Mouse (Mus musculus): ENCODE measurements at regions not wholly inside any gene's neighbourhood (a gene's known extent, or its start where the extent isn't known, plus 50 kb on each side); places are given as distances from the start of the nearest gene placed in this dataset.
"Not testable (repeated sequence)": the region's sequence is repeated elsewhere in the genome, so short reads cannot be mapped to it uniquely, and the experiment has no call there.

- DNase-seq, result no peak
Measured at GRCm38 (mm10) chr1:184197272-184197671, 163.2 kb upstream of the 1700056E22Rik start.

DNA sequence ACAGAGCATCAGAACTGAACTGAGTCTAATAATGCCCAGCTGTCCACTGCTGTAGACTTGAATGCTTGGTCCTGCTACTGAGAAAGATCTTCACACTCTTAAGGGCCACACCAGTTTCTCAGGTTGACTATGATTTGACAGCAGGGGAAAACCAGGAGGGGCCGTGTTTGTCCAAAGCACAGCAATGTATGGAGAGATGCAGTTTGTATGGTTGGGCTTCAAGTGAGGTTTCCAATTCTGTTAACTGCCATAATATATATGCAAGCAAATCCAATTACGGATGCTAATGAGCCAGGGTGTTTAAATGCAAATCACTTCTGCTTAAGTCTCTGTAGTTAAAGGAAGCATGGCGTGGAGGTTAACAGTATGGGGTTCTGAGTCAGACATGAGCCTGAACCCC is 157.2 kb upstream of the 1700056E22Rik start:
- DNase-seq, result no peak

DNA sequence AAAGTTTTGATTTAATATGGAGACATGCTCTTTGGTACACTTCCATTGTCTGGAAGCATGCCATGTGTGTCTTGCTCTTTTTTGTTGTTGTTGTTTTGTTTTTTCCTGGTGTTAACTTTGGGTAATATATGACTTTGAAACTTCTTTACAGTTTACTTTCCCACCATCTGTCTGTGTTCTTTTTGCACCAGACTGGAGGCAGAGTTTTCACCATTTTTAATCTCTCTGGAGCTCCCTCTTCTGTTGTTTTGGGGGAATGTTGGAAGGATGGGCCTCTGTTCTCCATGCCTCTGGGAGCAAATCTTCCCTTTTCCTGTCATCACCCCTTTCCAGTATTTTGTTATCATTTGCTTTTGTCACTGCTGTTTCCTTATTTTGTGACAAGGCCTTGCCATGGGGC is 153.5 kb upstream of the 1700056E22Rik start:
- DNase-seq, result peak; percentile 43

DNA sequence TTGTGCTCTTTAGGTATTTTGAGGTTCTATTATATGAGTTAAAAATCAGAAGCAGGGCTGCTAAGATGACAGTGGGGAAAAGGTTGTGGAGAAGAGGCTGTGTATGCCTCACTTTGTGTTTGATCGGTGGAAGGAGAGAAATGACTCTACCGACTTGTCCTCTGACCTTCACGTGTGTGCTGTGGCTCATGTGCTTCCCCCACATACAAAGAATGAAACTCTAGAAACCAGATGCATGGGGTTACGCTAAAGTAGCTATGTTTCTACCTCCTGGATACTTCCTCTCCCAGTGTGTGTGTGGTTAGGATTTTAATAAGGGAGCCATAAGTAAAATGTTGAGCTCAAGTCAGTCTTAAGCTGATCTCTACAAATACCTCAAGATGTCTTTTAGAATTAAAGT is 148.1 kb upstream of the 1700056E22Rik start:
- no peak for DNase-seq

- not testable (repeated sequence) for DNase-seq
Measured at GRCm38 (mm10) chr1:184174416-184174815, 140.3 kb upstream of the 1700056E22Rik start.

DNA sequence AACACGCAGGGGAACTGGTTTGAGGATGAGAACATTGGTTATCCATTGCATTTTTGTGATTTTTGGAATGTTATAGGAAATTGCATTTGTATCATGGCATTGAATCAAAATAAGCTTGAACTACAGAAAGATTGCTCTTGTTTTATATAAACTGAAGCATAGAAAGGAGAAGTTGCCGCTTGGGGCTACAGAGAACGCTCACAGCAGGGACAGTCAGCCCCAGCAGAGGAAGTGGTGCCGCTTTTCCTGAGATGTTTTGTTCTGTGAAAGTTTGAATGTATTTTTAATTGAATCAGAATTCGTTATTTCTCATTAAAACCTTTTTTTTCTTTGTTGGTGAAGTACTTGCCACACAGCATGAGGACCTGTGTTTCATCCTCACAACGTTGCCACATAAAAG is 139.6 kb upstream of the 1700056E22Rik start:
- DNase-seq, result peak; percentile 30

DNA sequence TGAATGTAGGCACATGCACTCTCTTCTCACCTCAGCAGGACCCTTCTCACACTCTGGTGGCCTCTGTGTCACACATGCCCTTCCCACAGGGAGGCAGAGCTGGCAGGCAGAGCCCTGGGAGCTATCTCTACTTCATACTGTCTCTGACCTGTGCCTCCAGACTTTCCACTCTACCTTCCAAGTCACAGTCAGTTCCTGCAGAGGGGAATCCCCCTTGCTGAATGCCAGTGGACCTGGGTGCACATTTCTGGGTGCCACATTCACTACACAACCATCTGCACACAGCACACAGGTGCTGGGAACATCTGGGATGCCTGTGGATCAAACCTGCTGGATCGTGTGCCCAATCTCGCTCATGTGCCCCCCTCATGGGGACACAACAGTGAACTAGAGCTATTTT is 138.9 kb upstream of the 1700056E22Rik start:
- DNase-seq, result no peak

DNA sequence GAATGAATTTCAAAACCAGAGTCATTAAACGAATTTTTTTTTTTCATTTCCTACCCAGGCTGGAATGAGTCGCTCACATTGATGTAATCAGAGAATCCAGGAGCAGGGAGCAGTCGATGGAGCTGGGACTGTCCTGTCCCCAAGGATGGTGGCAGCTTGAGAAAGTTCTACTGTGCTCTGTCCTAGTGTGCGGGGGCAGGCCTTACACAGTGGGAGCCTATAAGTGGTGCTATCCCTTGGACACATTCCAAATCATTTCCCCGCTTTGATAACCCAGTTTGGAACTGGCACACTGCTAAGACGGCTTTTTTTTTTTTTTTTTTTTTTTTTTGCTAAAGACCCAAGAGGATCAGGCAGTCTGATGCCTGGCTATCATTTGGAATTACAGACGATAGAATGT is 137.5 kb upstream of the 1700056E22Rik start:
- no peak for DNase-seq

GRCm38 (mm10) chr1:184170926-184171325 is 136.8 kb upstream of the 1700056E22Rik start:
- DNase-seq, result no peak

GRCm38 (mm10) chr1:184169967-184170366 is 135.9 kb upstream of the 1700056E22Rik start:
- DNase-seq, result no peak

DNA sequence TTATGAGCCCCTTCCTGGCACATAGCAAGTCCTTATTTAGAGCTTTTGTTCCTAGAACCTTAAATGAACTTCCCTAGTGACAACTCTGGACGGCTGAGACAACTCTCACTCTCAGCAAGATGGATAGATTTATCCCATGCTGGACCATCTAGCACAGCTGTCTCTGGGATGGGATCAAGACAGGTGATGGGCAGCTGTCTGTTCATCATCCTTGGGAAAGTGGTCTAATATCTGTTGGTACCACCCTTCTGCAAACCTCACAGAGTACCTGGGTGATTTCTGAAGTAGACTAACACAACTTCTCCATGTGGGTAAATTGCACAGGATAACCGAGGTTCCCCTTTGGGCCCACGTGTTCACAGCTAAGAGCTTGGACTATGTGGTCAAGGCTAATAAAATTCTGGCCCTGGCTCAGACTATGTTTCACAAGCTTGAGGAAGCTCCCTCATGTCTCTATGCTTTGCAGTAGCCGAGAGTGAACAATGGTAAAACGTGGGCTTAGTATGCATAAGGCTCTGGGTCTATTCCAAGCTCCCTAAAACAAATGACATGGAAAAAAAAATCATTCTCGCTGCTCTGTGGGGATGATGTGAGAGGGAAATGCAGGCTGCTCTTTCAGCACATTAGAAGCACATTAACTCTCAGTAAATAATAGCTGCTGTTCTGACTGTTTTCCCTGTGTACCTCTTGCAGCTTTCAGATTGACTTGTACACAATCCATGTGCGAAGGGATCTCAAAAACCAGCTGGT is 135.1 kb upstream of the 1700056E22Rik start:
- DNase-seq, result no peak

DNA sequence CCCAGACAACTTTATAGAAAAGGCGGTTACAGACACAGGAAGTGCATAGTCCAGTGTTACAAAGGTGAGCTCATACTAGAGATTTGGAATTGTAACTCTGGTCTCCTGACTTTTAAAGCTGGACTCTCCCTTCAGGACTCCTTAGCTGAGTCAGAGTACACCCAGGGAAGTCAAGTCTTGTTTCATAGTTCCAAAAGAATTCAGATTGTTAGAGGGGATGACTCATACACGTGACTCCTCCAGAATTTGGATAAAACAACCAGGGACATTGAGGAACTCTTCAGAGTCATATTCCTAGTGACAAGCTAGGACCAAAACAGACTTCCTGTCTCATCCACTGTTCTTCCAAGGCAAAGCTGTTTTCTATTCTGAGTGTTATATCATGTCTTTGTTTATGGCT is 132.8 kb upstream of the 1700056E22Rik start:
- DNase-seq, result no peak

- DNase-seq, result peak; percentile 1
Measured at GRCm38 (mm10) chr1:184162526-184162925, 128.4 kb upstream of the 1700056E22Rik start.

DNA sequence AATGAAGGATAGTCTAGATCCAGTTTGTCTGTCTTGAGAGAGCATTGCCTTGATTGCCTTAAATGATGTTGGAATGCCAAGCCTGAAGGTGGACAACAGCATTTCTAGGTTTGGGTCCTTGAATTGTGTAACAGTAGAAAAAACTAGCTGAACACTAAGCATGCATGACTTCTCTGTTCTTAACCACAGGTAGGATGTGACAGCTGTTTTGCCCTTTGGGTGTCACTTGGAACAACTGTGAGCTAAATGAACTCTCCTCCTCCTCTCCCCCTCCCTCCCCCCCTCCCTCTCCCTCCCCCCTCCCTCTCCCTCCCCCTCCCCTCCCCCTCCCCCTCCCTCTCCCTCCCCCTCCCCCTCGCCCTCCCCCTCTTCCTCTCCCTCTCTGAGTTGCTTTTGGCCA is 113.6 kb upstream of the 1700056E22Rik start:
- peak; percentile 27 for DNase-seq

- no peak for DNase-seq
Measured at GRCm38 (mm10) chr1:184142974-184143373, 108.9 kb upstream of the 1700056E22Rik start.

- DNase-seq, result no peak
Measured at GRCm38 (mm10) chr1:184140486-184140885, 106.4 kb upstream of the 1700056E22Rik start.

- no peak for DNase-seq
Measured at GRCm38 (mm10) chr1:184140082-184140481, 106.0 kb upstream of the 1700056E22Rik start.

DNA sequence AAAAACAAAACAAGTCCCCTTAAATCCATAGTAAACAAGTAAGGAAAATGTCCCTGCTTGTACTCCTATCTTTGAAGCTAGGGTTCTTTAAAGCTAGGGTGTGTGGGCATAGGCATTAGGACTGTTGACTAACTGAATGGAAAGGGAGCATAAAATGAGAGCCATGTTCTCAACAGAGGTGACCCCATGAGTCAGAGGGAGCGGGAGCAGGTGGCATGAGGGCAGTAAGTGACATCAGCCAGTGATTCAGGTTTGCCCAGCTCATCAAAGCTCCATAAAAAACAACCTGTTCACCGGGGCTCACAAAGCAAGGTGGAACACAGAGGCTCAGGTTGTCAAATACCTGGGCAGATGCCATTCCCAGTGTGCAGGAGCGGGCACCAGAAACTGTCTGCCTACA is 104.6 kb upstream of the 1700056E22Rik start:
- no peak for DNase-seq

GRCm38 (mm10) chr1:184130897-184131296 is 96.8 kb upstream of the 1700056E22Rik start:
- DNase-seq, result no peak

- no peak for DNase-seq
Measured at GRCm38 (mm10) chr1:184127321-184127720, 93.2 kb upstream of the 1700056E22Rik start.

GRCm38 (mm10) chr1:184126909-184127308 is 92.8 kb upstream of the 1700056E22Rik start:
- no peak for DNase-seq
